Mouse (Mus musculus) v-Abl transformed pro-B cells (cell line): ENCODE measurements around the gene Iars.

Source experiments
- in situ Hi-C, 2 experiments: fragments of 400-800 bp; cut with MboI; formaldehyde crosslinking; loops; one replicate each; pipeline ENCODE4 v1.15.1; 2025; ENCODE audit not compliant: unreplicated experiment in 2 of 2

The Iars gene

GRCm38 (mm10) chr13:49681351-49682232, at the start of gene Iars:
Gene Iars, plus strand, starts transcription at chr13:49682100.
- in situ Hi-C loops = no loop called here

- in situ Hi-C loops = loop anchor here (10.0 to 25.0 kb wide), 3 partner anchors 195 to 978 kb away; partner anchors contain the start of genes Barx1 (in 1 of the 2) and Fgd3 (in 1 of the 2)
These were observed 41.9 kb upstream of the Iars start for GRCm38 (mm10) chr13:49639965-49640364.

GRCm38 (mm10) chr13:49642650-49643049, 39.2 kb upstream of the Iars start:
- in situ Hi-C loops = loop anchor here (10.0 to 25.0 kb wide), 3 partner anchors 198 to 980 kb away; partner anchors contain the start of genes Barx1 (in 1 of the 2) and Fgd3 (in 1 of the 2)

- in situ Hi-C loops = loop anchor here (10.0 to 25.0 kb wide), 3 partner anchors 199 to 982 kb away; partner anchors contain the start of genes Barx1 (in 1 of the 2) and Fgd3 (in 1 of the 2)
These were observed 38.1 kb upstream of the Iars start for GRCm38 (mm10) chr13:49643669-49644362.

DNA sequence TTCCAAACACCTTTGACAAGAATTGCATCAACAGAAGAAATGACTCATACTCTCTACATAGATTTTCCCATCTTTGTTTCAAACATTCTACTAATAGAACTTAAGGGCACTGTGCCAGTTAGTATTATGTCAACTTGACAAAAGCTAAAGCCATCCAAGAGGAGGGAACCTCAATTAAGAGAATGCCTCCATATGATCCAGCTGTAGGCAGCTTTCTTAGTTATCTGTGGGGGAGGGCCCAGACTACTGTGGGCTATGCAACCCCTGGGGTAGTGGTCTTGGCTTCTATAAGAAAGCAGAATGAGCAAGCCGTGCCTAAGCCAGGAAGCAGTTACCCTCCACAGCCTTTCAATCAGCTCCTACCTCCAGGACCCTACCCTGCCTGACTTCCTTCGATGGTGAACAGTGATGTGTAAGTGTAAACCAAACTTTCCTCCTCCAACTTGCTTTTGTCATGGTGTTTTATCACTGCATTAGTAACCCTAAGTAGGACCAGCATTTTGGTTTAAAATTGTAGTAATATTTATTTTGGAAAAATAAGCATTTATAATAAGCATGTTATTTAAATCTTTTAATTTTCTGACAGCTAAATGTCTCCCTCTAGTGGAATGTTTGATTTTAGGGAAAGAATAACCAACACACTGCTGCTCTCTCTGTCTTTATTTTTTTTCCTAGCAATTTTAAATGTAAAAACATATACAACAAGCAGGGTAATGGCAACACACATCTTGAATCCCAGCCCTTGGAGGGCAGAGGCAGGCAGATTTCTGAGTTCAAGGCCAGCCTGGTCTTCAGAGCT, 37.0 kb upstream of the Iars start:
- in situ Hi-C loops = loop anchor here (10.0 to 25.0 kb wide), 3 partner anchors 200 to 983 kb away; partner anchors contain the start of genes Barx1 (in 1 of the 2) and Fgd3 (in 1 of the 2)

GRCm38 (mm10) chr13:49646019-49646418, 35.9 kb upstream of the Iars start:
- in situ Hi-C loops = loop anchor here (10.0 to 25.0 kb wide), 3 partner anchors 201 to 984 kb away; partner anchors contain the start of genes Barx1 (in 1 of the 2) and Fgd3 (in 1 of the 2)

- in situ Hi-C loops = loop anchor here in 1 of 2 experiments (25.0 kb wide), 1 partner anchor 439 kb away; the partner anchor contains the start of gene Card19
These were observed 30.8 kb upstream of the Iars start for GRCm38 (mm10) chr13:49651136-49651535.

GRCm38 (mm10) chr13:49651781-49652351, 30.0 kb upstream of the Iars start:
- in situ Hi-C loops = loop anchor here in 1 of 2 experiments (25.0 kb wide), 1 partner anchor 440 kb away; the partner anchor contains the start of gene Card19

- in situ Hi-C loops = loop anchor here in 1 of 2 experiments (25.0 kb wide), 1 partner anchor 440 kb away; the partner anchor contains the start of gene Card19
These were observed 29.3 kb upstream of the Iars start, which contains the start of the genes Cenpp and Nol8 for GRCm38 (mm10) chr13:49652481-49653179. Gene Cenpp, minus strand, starts transcription at chr13:49652785. Gene Nol8, plus strand, starts transcription at chr13:49653078.

- in situ Hi-C loops = loop anchor here in 1 of 2 experiments (25.0 kb wide), 1 partner anchor 441 kb away; the partner anchor contains the start of gene Card19
These were observed 28.7 kb upstream of the Iars start for GRCm38 (mm10) chr13:49653180-49653541.

DNA sequence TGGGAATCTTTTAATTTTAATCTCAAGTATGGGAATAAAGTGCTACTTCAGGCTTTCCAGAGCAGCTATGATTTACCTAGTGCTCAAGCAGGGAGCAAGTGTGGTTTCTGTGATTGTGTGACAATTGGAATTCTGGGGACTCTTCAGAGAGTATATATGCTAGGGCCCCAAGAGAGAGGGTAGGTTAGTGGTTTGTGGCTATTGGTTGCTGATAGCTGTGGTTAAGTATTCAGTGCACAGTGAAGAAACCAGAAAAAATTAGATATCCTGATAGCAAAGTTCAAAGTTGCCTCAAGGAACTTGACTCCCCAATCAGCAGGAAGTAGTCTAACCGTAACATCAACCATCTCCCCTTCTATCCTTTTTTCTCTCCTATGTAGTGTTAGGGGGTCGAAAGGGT, 4.1 kb upstream of the Iars start:
- in situ Hi-C loops = no loop called here

- in situ Hi-C loops = no loop called here
These were observed 440 bp downstream of the Iars start for GRCm38 (mm10) chr13:49682233-49682846.

- in situ Hi-C loops = no loop called here
These were observed 2.4 kb downstream of the Iars start for GRCm38 (mm10) chr13:49684266-49684665.

DNA sequence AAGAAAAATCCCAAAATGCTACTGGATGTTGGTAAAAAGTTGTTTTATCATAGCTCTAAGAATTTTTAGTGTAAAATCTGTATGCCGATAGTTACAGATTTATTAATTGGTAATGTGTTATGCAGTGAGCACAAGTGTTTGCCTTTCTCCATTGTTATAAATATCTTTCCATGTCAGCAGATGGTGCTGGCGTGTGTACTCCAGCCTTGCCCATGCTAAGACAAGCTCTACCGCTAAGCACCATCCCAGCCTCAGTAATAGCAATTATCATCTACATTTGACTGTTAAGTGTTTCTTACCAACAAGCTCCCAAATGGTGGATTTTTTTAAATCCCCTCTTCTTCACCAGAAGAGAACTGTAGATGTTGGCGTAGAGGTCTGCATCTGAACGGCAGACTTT, 9.2 kb downstream of the Iars start:
- in situ Hi-C loops = no loop called here

DNA sequence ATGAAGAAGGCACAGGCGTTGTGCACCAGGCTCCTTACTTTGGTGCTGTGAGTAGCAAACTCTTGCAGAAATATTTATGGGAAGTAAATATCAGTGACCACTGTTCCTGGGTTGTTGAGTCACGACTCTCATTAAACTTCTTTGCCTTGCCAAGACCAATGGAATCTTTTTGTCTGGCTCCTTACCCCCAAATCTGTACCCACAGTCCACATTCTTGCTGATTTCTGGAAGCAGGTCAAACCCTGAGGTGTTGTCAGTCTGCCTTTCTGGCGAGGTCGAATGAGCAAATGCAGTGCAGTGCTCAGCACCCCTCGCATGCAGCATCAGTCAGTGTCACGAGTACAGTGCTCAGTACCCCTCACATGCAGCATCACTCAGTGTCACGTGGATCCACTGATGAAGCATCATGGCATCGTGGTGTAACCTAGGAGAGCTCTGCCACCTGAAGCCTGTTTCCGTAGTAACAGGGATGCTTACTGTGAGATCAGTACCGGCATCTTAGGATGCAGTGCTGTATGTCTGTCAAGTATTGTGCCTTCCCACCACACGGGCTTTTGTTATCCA, 21.4 kb downstream of the Iars start:
- in situ Hi-C loops = no loop called here

DNA sequence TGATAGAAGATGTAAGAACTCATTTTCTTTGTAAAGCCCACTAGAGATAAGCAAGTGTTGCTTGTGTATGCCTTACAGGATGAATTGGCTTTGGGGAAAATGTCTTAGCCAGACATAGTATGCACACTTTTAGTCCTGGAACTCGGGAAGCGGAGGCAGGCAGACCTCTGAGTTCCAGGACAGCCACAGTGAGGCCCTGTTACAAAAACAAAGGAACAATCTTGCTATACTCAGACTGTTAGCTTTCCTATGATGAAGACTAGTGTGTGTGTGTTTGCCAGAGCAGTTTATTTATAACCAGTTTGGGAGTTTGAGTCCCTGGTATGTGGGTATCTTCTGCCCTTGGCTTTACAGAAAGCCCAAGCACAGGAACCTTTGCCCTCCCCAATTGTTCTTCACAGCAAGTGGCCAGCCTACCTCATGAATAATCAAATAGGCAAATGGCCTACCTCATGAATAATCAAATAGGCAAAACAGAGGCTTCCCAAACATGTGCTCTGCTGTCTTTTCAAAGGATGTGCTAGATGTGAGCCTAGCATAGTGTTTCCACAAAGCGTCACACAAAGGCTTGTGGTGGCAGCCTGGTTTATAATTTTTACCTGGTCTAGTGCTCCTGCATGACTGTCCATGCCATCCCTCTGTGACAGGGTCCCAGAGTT, 24.3 kb downstream of the Iars start:
- in situ Hi-C loops = no loop called here

GRCm38 (mm10) chr13:49708311-49708710, 26.4 kb downstream of the Iars start:
- in situ Hi-C loops = no loop called here
